Mouse (Mus musculus) stomach, embryonic 14.5 days (tissue): ENCODE results near the gene Apob. TPM values are rescaled to one million over a fixed set of nuclear protein-coding genes. Genes with fewer than 3 reads are reported as not detected.

Experiments
- ATAC-seq: fragments of 200-750 bp; cut with Nextera tagmentation; 2 replicates; pipeline ENCODE4 v1.8.0; 2017; ENCODE audit warnings: low read depth, moderate TSS enrichment; ENCODE audit not compliant: insufficient number of reproducible peaks, insufficient read depth, low FRiP score
- H3K27ac ChIP-seq: fragments of 300-500 bp; sonication (generic); 2 replicates; pipeline ENCODE4 v1.5.1; 2014; ENCODE audit warnings: mild to moderate bottlenecking, low read length, moderate library complexity, mixed read lengths
- H3K27me3 ChIP-seq: fragments of 300-500 bp; sonication (generic); 2 replicates; pipeline ENCODE4 v1.6.1; 2014; ENCODE audit warnings: low read length, control low read depth, mixed read lengths; ENCODE audit not compliant: control insufficient read depth, insufficient read depth
- H3K36me3 ChIP-seq: fragments of 300-500 bp; sonication (generic); 2 replicates; pipeline ENCODE4 v1.6.1; 2014; ENCODE audit warnings: mild to moderate bottlenecking, control low read depth, low read length, moderate library complexity, mixed read lengths; ENCODE audit not compliant: control insufficient read depth, insufficient read depth
- H3K4me1 ChIP-seq: fragments of 300-500 bp; sonication (generic); 2 replicates; pipeline ENCODE4 v1.6.1; 2014; ENCODE audit warnings: low read length, control low read depth, mixed read lengths; ENCODE audit not compliant: control insufficient read depth, insufficient read depth
- H3K4me2 ChIP-seq: fragments of 300-500 bp; sonication (generic); replicated peaks from 2 replicates; pipeline ENCODE4 v1.6.1; 2014; ENCODE audit warnings: low read depth, low read length, control low read depth
- H3K4me3 ChIP-seq: fragments of 300-500 bp; sonication (generic); 2 replicates; pipeline ENCODE4 v1.5.1; 2014; ENCODE audit warnings: low read depth, low read length, control low read depth
- H3K9ac ChIP-seq: fragments of 300-500 bp; sonication (generic); replicated peaks from 2 replicates; pipeline ENCODE4 v1.6.1; 2014; ENCODE audit warnings: low read depth, mild to moderate bottlenecking, control low read depth, low read length, moderate library complexity, mixed read lengths
- H3K9me3 ChIP-seq: fragments of 300-500 bp; sonication (generic); 2 replicates; pipeline ENCODE4 v1.6.1; 2016; ENCODE audit warnings: low read depth, low read length, control low read depth; ENCODE audit not compliant: control insufficient read depth
- WGBS: fragments of 180-500 bp; shearing (Covaris S2); extraction: QIAGEN DNeasy Blood & Tissue Kit; methylation state at CpG from one replicate; pipeline ENCODE4 v1.1.7; 2014; 5-methylcytosine and 5-hydroxymethylcytosine counted together
- polyA plus RNA-seq: library from polyadenylated mRNA; unstranded; fragments of >200 nt; fragmentation: Nextera tagmentation; extraction: Ambion mirVana; gene quantifications from 2 replicates; pipeline ENCODE4 v1.2.1, GENCODE M21; 2014

Gene Apob
- 0.46 and 0.66 TPM in 2 replicates for polyA plus RNA-seq

- Histone ChIP-seq H3K9me3 (no peaks in the 10 kb centered on the region), H3K36me3 (no peaks in the 10 kb centered on the region), H3K9ac (no peak within 1 kb of the TSS), H3K4me1 (no peaks in the 10 kb centered on the region), H3K4me2 (no peak within 1 kb of the TSS), H3K4me3 (no peak within 1 kb of the TSS), H3K27me3 (no peaks in the 10 kb centered on the region), H3K27ac (no peak within 1 kb of the TSS)
- 76% methylated on average over 20 of the region's 20 CpGs for WGBS
- 0 out of 2 replicates have a peak, but pooled peaks have one; percentile 8 for ATAC-seq
Observed at GRCm38 (mm10) chr12:7977466-7978189, at the start of gene Apob. Gene Apob, plus strand, starts transcription at chr12:7977648.

- Histone ChIP-seq H3K4me1 (no peaks in the 10 kb centered on the region), H3K27me3 (no peaks in the 10 kb centered on the region), H3K4me2 (no peak overlapping the region), H3K36me3 (no peaks in the 10 kb centered on the region), H3K4me3 (no peak overlapping the region), H3K27ac (no peak overlapping the region), H3K9me3 (no peaks in the 10 kb centered on the region), H3K9ac (no peak overlapping the region)
- no peak for ATAC-seq
- WGBS, result 65% methylated on average over 4 of the region's 4 CpGs
Observed at GRCm38 (mm10) chr12:7932405-7932920, 45.0 kb upstream of the Apob start.

- ATAC-seq, result no peak
- Histone ChIP-seq H3K4me3 (no peak overlapping the region), H3K9me3 (no peaks in the 10 kb centered on the region), H3K27me3 (no peaks in the 10 kb centered on the region), H3K4me1 (no peaks in the 10 kb centered on the region), H3K27ac (no peak overlapping the region), H3K9ac (no peak overlapping the region), H3K36me3 (no peaks in the 10 kb centered on the region), H3K4me2 (no peak overlapping the region)
- WGBS, result 77% methylated on average over 9 of the region's 9 CpGs
Observed at GRCm38 (mm10) chr12:7950098-7950745, 27.2 kb upstream of the Apob start.

GRCm38 (mm10) chr12:7958851-7959250, 18.6 kb upstream of the Apob start:
- WGBS, result 52% methylated on average over 1 of the region's 1 CpGs
- H3K36me3 ChIP-seq, result no peaks in the 10 kb centered on the region
- no peak overlapping the region for H3K27ac ChIP-seq
- no peak overlapping the region for H3K4me3 ChIP-seq
- H3K27me3 ChIP-seq, result no peaks in the 10 kb centered on the region
- no peak overlapping the region for H3K9ac ChIP-seq
- H3K4me1 ChIP-seq, result peaks cover 3% of the 10 kb centered on the region; the same call in 1 of the 2 replicates
- H3K9me3 ChIP-seq, result no peaks in the 10 kb centered on the region
- no peak for ATAC-seq
- no peak overlapping the region for H3K4me2 ChIP-seq

- no peaks in the 10 kb centered on the region for H3K36me3 ChIP-seq
Observed at GRCm38 (mm10) chr12:7959310-7959918, 18.0 kb upstream of the Apob start.

GRCm38 (mm10) chr12:7962314-7962927, 15.0 kb upstream of the Apob start:
- no peak for ATAC-seq
- Histone ChIP-seq H3K4me2 (no peak overlapping the region), H3K9me3 (no peaks in the 10 kb centered on the region), H3K36me3 (no peaks in the 10 kb centered on the region), H3K27me3 (no peaks in the 10 kb centered on the region), H3K27ac (no peak overlapping the region), H3K4me1 (peaks cover 3% of the 10 kb centered on the region; the same call in 1 of the 2 replicates), H3K4me3 (no peak overlapping the region), H3K9ac (no peak overlapping the region)
- WGBS, result 48% methylated on average over 5 of the region's 5 CpGs

More at GRCm38 (mm10) chr12:7959310-7959918, 18.0 kb upstream of the Apob start:
- Histone ChIP-seq H3K9me3 (no peaks in the 10 kb centered on the region), H3K9ac (no peak overlapping the region), H3K4me3 (no peak overlapping the region), H3K27ac (no peak overlapping the region), H3K27me3 (no peaks in the 10 kb centered on the region), H3K4me1 (peaks cover 3% of the 10 kb centered on the region; the same call in 1 of the 2 replicates), H3K4me2 (no peak overlapping the region)
- 76% methylated on average over 6 of the region's 6 CpGs for WGBS
- no peak for ATAC-seq

- Histone ChIP-seq H3K27ac (no peak overlapping the region), H3K27me3 (no peaks in the 10 kb centered on the region), H3K36me3 (no peaks in the 10 kb centered on the region), H3K9ac (no peak overlapping the region), H3K9me3 (no peaks in the 10 kb centered on the region), H3K4me3 (no peak overlapping the region), H3K4me1 (peaks cover 2% of the 10 kb centered on the region; the same call in 1 of the 2 replicates), H3K4me2 (no peak overlapping the region)
- ATAC-seq, result no peak
- WGBS, result 91% methylated on average over 2 of the region's 2 CpGs
Observed at GRCm38 (mm10) chr12:7967221-7967620, 10.2 kb upstream of the Apob start.

GRCm38 (mm10) chr12:7970301-7970700, 7.1 kb upstream of the Apob start:
- Histone ChIP-seq H3K4me2 (no peak overlapping the region), H3K4me1 (no peaks in the 10 kb centered on the region), H3K9ac (no peak overlapping the region), H3K36me3 (no peaks in the 10 kb centered on the region), H3K27ac (no peak overlapping the region), H3K27me3 (no peaks in the 10 kb centered on the region), H3K9me3 (no peaks in the 10 kb centered on the region), H3K4me3 (no peak overlapping the region)
- 76% methylated on average over 2 of the region's 2 CpGs for WGBS
- no peak for ATAC-seq
